Mouse (Mus musculus) liver, postnatal 0 days (tissue): ENCODE data around the gene Afdn.

ENCODE experiments used
- CTCF ChIP-seq: sonication (generic); IDR thresholded peaks from 2 replicates; pipeline ENCODE4 v1.5.1; 2016; ENCODE audit warnings: antibody characterized with exemption, low read depth
- EP300 ChIP-seq: IDR thresholded peaks from 2 replicates; pipeline ENCODE4 v1.6.1; 2016; ENCODE audit warnings: antibody characterized with exemption, low read depth, mild to moderate bottlenecking

GRCm38 (mm10) chr17:13855396-13855795, 95.1 kb downstream of the Afdn start:
- TF ChIP-seq CTCF (no peak), EP300 (no peak)
